Mouse (Mus musculus) embryonic fibroblast, embryonic 13.5 days (primary cell): ENCODE data around the gene Sdccag8.

ENCODE experiments used
- CTCF ChIP-seq: IDR thresholded peaks from 2 replicates; pipeline ENCODE4 v1.5.1; 2011; ENCODE audit warnings: mild to moderate bottlenecking, control low read depth, low read length, moderate library complexity, borderline replicate concordance; ENCODE audit not compliant: insufficient read depth
- POLR2A ChIP-seq: IDR thresholded peaks from 2 replicates; pipeline ENCODE4 v1.6.1; 2011; ENCODE audit warnings: low read depth, mild to moderate bottlenecking, control low read depth, low read length, moderate library complexity

GRCm38 (mm10) chr1:176879005-176879404, 64.5 kb downstream of the Sdccag8 start:
- TF ChIP-seq CTCF (no peak), POLR2A (no peak)
